Mouse (Mus musculus) ES-E14 (cell line): ENCODE data around the gene Odf3.

Source experiments
- CHD2 ChIP-seq: IDR thresholded peaks from 2 replicates; pipeline ENCODE4 v1.6.1; 2014; ENCODE audit warnings: mild to moderate bottlenecking, low read depth, low read length, inconsistent platforms
- ZC3H11A ChIP-seq: IDR thresholded peaks from 2 replicates; pipeline ENCODE4 v1.6.1; 2012; ENCODE audit warnings: low read depth, mild to moderate bottlenecking, inconsistent platforms, low read length, borderline replicate concordance

DNA sequence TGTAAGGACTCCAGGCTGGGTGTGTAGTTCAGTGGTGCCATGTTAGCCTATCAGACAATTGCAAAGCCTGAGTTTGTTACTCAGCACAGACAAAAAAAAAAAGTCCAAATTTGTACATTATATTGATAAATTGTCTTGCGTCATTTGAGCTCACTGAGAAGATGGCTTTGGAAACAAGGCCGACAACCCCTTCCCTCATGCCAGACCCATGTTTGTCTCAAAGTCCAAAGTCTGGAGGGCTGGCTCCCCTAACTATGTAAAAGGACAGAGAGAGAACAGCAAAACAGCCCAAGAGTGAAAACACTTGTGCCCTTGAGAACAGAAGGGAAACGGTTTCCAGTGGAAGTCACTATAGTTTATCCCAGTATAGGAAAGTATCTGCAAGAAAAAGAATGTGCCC, 32.8 kb downstream of the Odf3 start:
- no peak for TF ChIP-seq ZC3H11A
- no peak for TF ChIP-seq CHD2
